Mouse (Mus musculus) megakaryocyte, adult 5-6 weeks (primary cell): ENCODE measurements around the gene Gsg1. TPM values are rescaled to one million over a fixed set of nuclear protein-coding genes. Genes with fewer than 3 reads are reported as not detected.

Experiments
- total RNA-seq, 2 experiments: library from RNA; stranded (forward) in 1 of 2; stranded (reverse) in 1 of 2; fragments of 153-499, 151-499 nt in 1 of 2; fragments of 221-1000, 200-1000 nt in 1 of 2; gene quantifications; 2 replicates each; pipeline versions ENCODE4 v1.2.3 to v1.2.4; 2015 to 2017

Gene Gsg1
- total RNA-seq, 2 experiments from 2014 or later = 0.44 TPM; not detected in 1

Other genes starting within 250 kb of the Gsg1 start
- 43.4 and 50.3 TPM in 2 replicates for gene Ddx47, start 242.7 kb downstream of the Gsg1 start, total RNA-seq (2015)
- gene Ddx47, start 242.7 kb downstream of the Gsg1 start, total RNA-seq (2017) = 62.6 and 74.5 TPM in 2 replicates
- 0.16 and 0.56 TPM in 2 replicates for gene Gprc5a, start 188.7 kb downstream of the Gsg1 start, total RNA-seq (2015)
- gene Gprc5a, start 188.7 kb downstream of the Gsg1 start, total RNA-seq (2017) = 0.22 TPM in 1 of 2 replicates, not detected in the other
- not detected in 2 replicates for gene Gprc5d, start 136.1 kb downstream of the Gsg1 start, total RNA-seq (2015)
- gene Gprc5d, start 136.1 kb downstream of the Gsg1 start, total RNA-seq (2017) = not detected in 2 replicates
- 2.1 and 3.0 TPM in 2 replicates for gene Fam234b, start 56.4 kb downstream of the Gsg1 start, total RNA-seq (2015)
- 2.8 and 4.9 TPM in 2 replicates for gene Fam234b, start 56.4 kb downstream of the Gsg1 start, total RNA-seq (2017)
- gene Hebp1, start 56.3 kb downstream of the Gsg1 start, total RNA-seq (2015) = 2.5 and 8.5 TPM in 2 replicates
- gene Hebp1, start 56.3 kb downstream of the Gsg1 start, total RNA-seq (2017) = 10.8 and 15.8 TPM in 2 replicates
- not detected in 2 replicates for gene Pbp2, start 56.1 kb upstream of the Gsg1 start, total RNA-seq (2015)
- gene Pbp2, start 56.1 kb upstream of the Gsg1 start, total RNA-seq (2017) = not detected in 2 replicates
- 0.80 and 0.83 TPM in 2 replicates for gene Emp1, start 108.2 kb upstream of the Gsg1 start, total RNA-seq (2015)
- 2.2 and 3.0 TPM in 2 replicates for gene Emp1, start 108.2 kb upstream of the Gsg1 start, total RNA-seq (2017)